Mouse (Mus musculus): ENCODE results near the gene Cotl1.
A peak's percentile ranks its signal among the peaks of the same experiment; 100 is the strongest.

Cotl1 gene

GRCm38 (mm10) chr8:119838100-119838982, 2.0 kb downstream of the Cotl1 start:
- no peak for DNase-seq (ENCODE audit: low spot score in 2 of 2)

DNA sequence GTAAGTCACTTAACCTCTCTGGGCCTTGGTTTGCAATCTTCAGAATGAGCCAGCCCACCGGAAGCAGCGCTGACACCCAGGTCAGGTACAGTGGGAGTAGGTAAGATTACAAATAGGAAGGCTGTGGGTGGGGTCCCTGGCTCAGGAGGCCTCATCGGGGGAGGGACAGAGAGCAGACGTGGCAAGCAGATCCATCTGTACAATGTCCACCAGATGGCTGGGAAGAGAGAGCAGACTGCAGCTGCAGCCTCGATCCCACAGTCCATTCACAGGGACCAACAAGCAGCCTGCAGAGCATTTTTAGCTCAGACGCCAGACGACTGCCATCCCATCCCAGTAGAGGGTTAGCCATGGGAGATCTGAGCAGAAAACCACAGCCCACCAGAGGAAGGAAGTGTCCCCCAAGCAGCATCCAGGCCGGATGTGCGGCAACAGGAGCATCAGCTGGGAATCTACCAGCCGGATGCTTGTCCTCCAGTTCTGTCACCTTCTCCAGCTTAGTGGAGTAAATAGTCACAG, 2.7 kb downstream of the Cotl1 start:
- DNase-seq (ENCODE audit: low spot score in 2 of 2): no peak

GRCm38 (mm10) chr8:119836831-119837230, 3.5 kb downstream of the Cotl1 start:
- DNase-seq (ENCODE audit: low spot score in 2 of 2): no peak

- no peak for DNase-seq (ENCODE audit: low spot score in 2 of 2)
These were observed 5.1 kb downstream of the Cotl1 start for GRCm38 (mm10) chr8:119835270-119835669.

GRCm38 (mm10) chr8:119834676-119835075, 5.7 kb downstream of the Cotl1 start:
- DNase-seq (ENCODE audit: low spot score in 2 of 2): no peak

GRCm38 (mm10) chr8:119832931-119833330, 7.4 kb downstream of the Cotl1 start:
- no peak for DNase-seq (ENCODE audit: low spot score in 2 of 2)

GRCm38 (mm10) chr8:119832101-119832617, 8.2 kb downstream of the Cotl1 start:
- DNase-seq (ENCODE audit: low spot score in 2 of 2): no peak

- DNase-seq (ENCODE audit: low spot score in 2 of 2): peak in 1 of 2 experiments; percentile 54
These were observed 8.9 kb downstream of the Cotl1 start for GRCm38 (mm10) chr8:119831336-119831995.

DNA sequence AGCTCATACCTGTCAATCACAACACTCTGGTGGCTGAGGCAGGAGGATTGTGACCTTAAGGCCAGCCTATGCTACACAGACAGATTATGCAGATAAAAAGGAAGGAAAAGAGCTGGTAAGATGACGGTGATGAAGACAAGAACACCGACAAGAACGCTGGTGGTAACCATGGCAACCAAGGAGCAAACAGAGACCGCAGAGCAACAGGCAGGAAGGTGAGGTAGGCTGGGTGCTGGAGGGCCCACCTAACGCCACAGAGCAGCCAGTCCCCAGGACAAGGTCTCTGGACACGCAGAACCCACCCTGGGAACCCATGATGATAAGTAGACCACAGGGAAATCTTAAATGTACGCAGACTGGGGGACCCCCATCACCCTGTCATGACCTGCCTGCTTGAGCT, 9.8 kb downstream of the Cotl1 start:
- DNase-seq (ENCODE audit: low spot score in 2 of 2): peak in 1 of 2 experiments; percentile 50

DNA sequence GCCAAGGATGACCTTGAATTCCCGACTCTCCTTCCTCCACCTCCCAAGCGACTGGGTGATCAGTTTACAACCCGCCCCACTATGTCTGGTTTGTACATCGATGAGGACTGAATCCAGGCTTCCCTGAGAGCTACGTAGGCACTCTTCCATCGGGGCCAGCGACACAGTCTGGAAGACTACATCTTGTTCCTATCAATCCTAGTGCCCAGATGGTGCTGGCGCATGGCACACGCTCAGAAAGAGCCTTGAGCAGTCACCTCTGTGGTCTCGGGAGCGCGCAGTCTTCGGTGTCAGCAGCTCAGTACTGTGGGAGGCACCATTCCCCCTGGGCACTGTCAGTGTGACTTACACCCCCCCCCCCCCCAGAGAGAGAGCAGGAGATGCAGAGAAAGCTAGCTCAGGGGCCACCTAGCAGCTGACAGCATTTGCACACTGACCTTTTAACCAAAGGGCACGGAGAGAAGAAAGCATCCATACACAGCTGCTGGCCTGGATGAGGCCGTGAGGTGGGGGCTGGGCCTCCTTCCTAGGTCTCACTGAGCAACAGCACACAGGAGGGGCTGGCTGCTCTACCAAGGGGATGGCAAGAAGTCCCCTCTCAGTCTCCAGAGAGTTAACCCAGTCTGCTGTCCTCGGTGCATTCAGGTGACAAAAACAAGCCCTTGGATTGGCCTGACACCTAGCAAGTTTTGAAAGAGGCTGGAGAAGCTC, 10.3 kb downstream of the Cotl1 start:
- no peak for DNase-seq (ENCODE audit: low spot score in 2 of 2)

DNA sequence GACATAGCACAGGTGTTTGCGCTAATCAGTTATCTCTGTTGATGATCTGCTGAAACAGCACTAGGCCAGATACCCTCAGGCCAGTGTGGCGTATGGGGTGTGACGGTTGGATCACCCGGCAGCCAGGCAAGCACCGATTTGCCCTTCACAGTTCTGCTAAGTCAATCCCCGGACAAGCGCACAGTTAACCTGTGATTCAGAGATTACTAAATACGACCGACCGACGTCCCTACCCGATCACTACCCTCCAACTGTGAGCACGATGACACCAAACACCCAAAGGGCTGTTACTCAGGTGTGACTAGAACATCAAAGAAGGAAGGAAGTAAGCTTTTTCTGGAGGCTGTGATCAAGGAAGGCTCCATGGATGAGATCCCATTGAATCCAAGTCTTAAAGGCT, 10.9 kb downstream of the Cotl1 start:
- DNase-seq (ENCODE audit: low spot score in 2 of 2): no peak

DNA sequence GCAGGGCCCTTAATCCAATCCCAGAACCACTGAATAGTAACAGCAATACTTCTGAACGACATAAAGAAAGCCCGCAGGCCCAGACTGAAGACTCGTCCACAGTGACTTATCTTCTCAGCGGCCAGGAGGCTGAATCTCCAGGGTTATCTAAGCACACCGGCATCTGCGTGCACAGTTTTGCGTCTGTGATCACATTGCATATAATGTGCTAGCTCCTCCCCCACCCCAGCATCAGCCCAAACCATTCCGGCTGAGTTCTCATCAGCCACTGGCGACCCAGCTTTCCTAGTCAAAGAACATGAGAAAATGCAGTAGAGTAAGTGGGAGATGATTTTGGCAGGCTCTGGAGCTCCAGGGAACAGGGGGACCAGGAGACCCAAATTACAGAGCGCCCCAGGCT, 11.3 kb downstream of the Cotl1 start:
- no peak for DNase-seq (ENCODE audit: low spot score in 2 of 2)

- no peak for DNase-seq (ENCODE audit: low spot score in 2 of 2)
These were observed 12.6 kb downstream of the Cotl1 start for GRCm38 (mm10) chr8:119827721-119828153.

GRCm38 (mm10) chr8:119826982-119827381, 13.4 kb downstream of the Cotl1 start:
- DNase-seq (ENCODE audit: low spot score in 2 of 2): no peak

DNA sequence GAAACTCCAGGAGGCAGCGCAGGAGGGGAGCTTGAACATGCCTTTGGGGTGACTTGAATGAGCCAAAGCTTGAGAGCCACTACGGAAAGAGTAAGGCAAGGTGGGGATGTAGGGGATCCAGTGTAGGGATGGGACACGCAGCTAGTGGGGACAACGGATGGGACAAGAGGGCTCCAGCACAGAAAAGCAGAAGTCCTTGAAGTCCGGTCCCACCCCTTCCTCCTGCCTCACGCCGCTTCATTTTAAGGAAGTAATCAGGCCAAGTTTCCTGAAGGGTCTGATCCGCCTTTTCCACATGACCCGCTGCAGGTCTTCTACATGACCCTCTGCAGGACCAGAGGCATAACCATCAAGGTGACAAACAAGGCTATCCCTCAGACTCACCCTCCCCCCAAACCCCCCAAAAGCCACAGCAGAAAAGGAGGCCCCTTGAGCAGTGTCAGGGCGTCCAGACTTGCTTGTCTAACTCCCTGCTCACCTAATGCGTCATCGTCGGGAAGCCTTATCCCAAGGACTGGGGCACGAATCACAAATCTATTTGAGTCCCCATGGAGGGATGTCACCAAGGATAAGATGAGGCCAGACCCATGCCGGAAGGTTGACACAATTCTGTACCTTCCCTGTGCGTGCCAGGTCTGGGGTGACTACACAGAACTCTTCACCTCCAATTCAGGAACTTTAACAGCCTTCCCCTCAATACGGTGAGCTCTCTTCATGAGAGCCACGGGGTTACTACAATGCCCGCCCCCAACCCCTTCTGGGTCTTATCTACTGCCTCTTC, 14.2 kb downstream of the Cotl1 start:
- no peak for DNase-seq (ENCODE audit: low spot score in 2 of 2)

GRCm38 (mm10) chr8:119824809-119825273, 15.5 kb downstream of the Cotl1 start:
- DNase-seq (ENCODE audit: low spot score in 2 of 2): peak in 1 of 2 experiments; percentile 40

- no peak for DNase-seq (ENCODE audit: low spot score in 2 of 2)
These were observed 16.2 kb downstream of the Cotl1 start for GRCm38 (mm10) chr8:119824100-119824499.

DNA sequence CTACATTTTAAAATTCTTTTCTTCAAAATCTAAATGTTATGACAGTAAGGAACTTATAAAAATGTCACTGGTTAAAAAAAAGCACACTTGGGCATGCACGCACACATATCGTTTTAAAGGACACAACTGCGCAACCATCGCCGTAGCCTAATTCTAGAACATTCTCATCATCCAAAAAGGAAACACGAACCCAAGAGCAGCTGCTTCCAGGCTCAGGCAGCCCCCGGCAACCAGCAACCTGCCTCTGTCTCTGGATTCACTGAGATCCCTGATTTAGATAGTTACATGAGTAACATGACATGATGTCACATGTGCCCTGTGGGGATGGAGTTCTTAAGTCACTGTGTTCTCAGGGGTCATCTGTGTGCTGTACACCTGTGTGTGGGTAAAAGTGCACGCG, 17.1 kb downstream of the Cotl1 start:
- DNase-seq (ENCODE audit: low spot score in 2 of 2): no peak

DNA sequence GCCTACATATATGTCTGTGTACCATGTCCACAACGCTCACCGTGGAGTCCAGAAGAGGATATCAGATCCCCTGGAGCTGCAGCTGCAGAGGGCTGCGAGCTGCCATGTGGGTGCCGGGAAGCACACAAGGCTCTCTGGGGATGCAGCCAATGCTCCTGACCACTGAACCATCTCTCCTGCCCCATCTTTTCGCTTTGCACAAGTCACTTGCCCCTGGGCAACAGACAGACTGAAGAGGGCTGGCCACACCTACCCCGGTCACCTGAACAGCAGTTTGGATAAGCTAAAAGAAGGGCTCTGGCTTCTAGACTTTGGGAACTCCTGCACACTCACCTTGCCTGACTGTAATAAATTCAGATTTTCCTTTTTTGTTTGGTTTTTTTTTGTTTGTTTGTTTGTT, 18.7 kb downstream of the Cotl1 start:
- no peak for DNase-seq (ENCODE audit: low spot score in 2 of 2)

DNA sequence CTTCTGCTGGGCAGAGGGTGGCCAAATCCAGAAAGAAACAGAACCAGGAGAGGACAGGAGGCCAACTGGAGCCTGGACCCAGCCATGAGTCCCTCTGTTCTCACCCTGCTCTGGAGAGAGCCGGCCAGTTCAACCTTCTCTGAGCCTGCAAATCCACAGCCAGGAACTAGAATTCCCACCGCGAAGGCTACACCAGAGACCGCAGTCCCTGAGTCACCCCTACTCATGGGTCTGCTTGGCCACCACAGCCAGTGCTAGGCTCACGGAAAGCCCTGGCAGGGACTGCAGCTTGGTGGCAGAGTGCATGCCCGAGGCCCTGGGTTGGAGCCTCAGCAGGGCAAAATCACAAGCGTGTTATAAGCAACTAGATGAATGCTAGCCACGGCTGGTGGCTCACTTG, 20.4 kb downstream of the Cotl1 start:
- DNase-seq (ENCODE audit: low spot score in 2 of 2): no peak

DNA sequence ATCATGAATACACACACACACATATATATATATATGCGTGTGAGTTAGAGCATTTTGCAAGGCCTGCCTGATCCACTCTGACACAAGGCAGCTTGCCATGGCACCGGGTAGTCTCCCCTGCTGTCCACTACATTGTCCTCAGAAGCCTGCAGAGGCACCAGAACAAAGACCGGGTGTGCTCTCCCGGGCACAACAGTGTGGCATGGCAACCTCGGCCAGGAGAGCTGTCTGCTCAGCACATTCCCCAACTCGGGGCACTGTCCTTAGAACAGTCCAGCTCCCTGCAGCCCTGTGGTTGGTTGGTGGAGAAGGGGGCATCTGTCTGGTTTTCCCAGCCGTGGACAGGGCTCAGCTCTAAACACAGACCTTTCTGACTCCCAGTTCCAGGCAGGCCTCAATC, 21.0 kb downstream of the Cotl1 start:
- no peak for DNase-seq (ENCODE audit: low spot score in 2 of 2)
